Mouse (Mus musculus): ENCODE results near the gene S100a3.

- TF ChIP-seq CTCF (IDR thresholded peaks at IDR 0.05; ENCODE audit: extremely low read depth, insufficient read depth, insufficient read length, insufficient replicate concordance) (no peak), POLR2A (IDR thresholded peaks at IDR 0.05; ENCODE audit: low read depth, low read length) (no peak)
Measured at GRCm38 (mm10) chr3:90599401-90599800, 39.0 kb downstream of the S100a3 start.

Data from spleen, adult 2 months (tissue).